Mouse (Mus musculus) liver, embryonic 16.5 days (tissue): Measurements from ENCODE around the gene Nt5m. TPM values are rescaled to one million over a fixed set of nuclear protein-coding genes. Genes with fewer than 3 reads are reported as not detected.

ENCODE experiments used
- ATAC-seq: fragments of 200-750 bp; cut with Nextera tagmentation; 2 replicates; pipeline ENCODE4 v1.8.0; 2017; ENCODE audit warnings: low read depth, mild to moderate bottlenecking, moderate number of reproducible peaks, moderate library complexity
- H3K27ac ChIP-seq: fragments of 300-500 bp; sonication (generic); 2 replicates; pipeline ENCODE4 v1.5.1; 2014; ENCODE audit warnings: mild to moderate bottlenecking, low read length
- H3K27me3 ChIP-seq: fragments of 300-500 bp; sonication (generic); 2 replicates; pipeline ENCODE4 v1.6.1; 2014; ENCODE audit warnings: low read depth, low read length, mixed read lengths; ENCODE audit not compliant: control insufficient read depth, insufficient read depth
- H3K36me3 ChIP-seq: fragments of 300-500 bp; sonication (generic); 2 replicates; pipeline ENCODE4 v1.6.1; 2014; ENCODE audit warnings: mild to moderate bottlenecking; ENCODE audit not compliant: control insufficient read depth, insufficient read depth
- H3K4me1 ChIP-seq: fragments of 300-500 bp; sonication (generic); 2 replicates; pipeline ENCODE4 v1.6.1; 2014; ENCODE audit warnings: low read depth, low read length, mixed read lengths; ENCODE audit not compliant: control insufficient read depth
- H3K4me2 ChIP-seq: fragments of 300-500 bp; sonication (generic); 2 replicates; pipeline ENCODE4 v1.6.1; 2014; ENCODE audit warnings: low read depth, low read length, mixed read lengths
- H3K4me3 ChIP-seq: fragments of 300-500 bp; sonication (generic); 2 replicates; pipeline ENCODE4 v1.5.1; 2014; ENCODE audit warnings: low read depth, mild to moderate bottlenecking, low read length
- H3K9ac ChIP-seq: fragments of 300-500 bp; sonication (generic); 2 replicates; pipeline ENCODE4 v1.6.1; 2014; ENCODE audit warnings: low read depth, low read length
- H3K9me3 ChIP-seq: fragments of 300-500 bp; sonication (generic); replicated peaks from 2 replicates; pipeline ENCODE4 v1.6.1; 2016; ENCODE audit warnings: low read length; ENCODE audit not compliant: control insufficient read depth
- WGBS: fragments of 180-500 bp; shearing (Covaris S2); extraction: QIAGEN DNeasy Blood & Tissue Kit; methylation state at CpG from one replicate; pipeline ENCODE4 v1.1.7; 2014; ENCODE audit not compliant: insufficient replicate concordance; 5-methylcytosine and 5-hydroxymethylcytosine counted together
- polyA plus RNA-seq: library from polyadenylated mRNA; unstranded; fragments of >200 nt; fragmentation: Nextera tagmentation; extraction: Ambion mirVana; gene quantifications from 2 replicates; pipeline ENCODE4 v1.2.1, GENCODE M21; 2015

Gene Nt5m
- polyA plus RNA-seq, result 12.8 and 15.2 TPM in 2 replicates

- 0% methylated on average over 24 of the region's 24 CpGs for WGBS
- Histone ChIP-seq H3K4me3 (peak within 1 kb of the TSS; percentile 98), H3K9me3 (no peaks in the 10 kb centered on the region), H3K9ac (peak within 1 kb of the TSS; percentile 93), H3K36me3 (peaks cover 9% of the 10 kb centered on the region), H3K27ac (peak within 1 kb of the TSS; percentile 95), H3K27me3 (no peaks in the 10 kb centered on the region), H3K4me2 (peak within 1 kb of the TSS; percentile 80), H3K4me1 (peaks cover 17% of the 10 kb centered on the region)
- peak; percentile 96 for ATAC-seq
Measured at GRCm38 (mm10) chr11:59839008-59839458, at the start of gene Nt5m. Gene Nt5m (plus strand): TSS chr11:59839447.

- H3K9ac ChIP-seq, result no peak overlapping the region
- H3K27ac ChIP-seq, result no peak overlapping the region
- no peak for ATAC-seq
- H3K27me3 ChIP-seq, result no peaks in the 10 kb centered on the region
- no peak overlapping the region for H3K4me2 ChIP-seq
- no peaks in the 10 kb centered on the region for H3K9me3 ChIP-seq
- 81% methylated on average over 6 of the region's 6 CpGs for WGBS
- H3K4me1 ChIP-seq, result no peaks in the 10 kb centered on the region
- peaks cover 22% of the 10 kb centered on the region for H3K36me3 ChIP-seq
- H3K4me3 ChIP-seq, result no peak overlapping the region
Measured at GRCm38 (mm10) chr11:59793390-59793789, 45.9 kb upstream of the Nt5m start.

GRCm38 (mm10) chr11:59800412-59800811 is 38.8 kb upstream of the Nt5m start:
- ATAC-seq, result no peak
- H3K4me3 ChIP-seq, result no peak overlapping the region

GRCm38 (mm10) chr11:59801881-59802280 is 37.4 kb upstream of the Nt5m start:
- Histone ChIP-seq H3K36me3 (peaks cover 56% of the 10 kb centered on the region), H3K9me3 (no peaks in the 10 kb centered on the region), H3K4me1 (no peaks in the 10 kb centered on the region), H3K4me3 (no peak overlapping the region), H3K27me3 (no peaks in the 10 kb centered on the region), H3K27ac (no peak overlapping the region), H3K9ac (no peak overlapping the region), H3K4me2 (no peak overlapping the region)
- WGBS, result 83% methylated on average over 8 of the region's 8 CpGs
- ATAC-seq, result no peak

More at GRCm38 (mm10) chr11:59800412-59800811, 38.8 kb upstream of the Nt5m start:
- Histone ChIP-seq H3K9me3 (no peaks in the 10 kb centered on the region), H3K27me3 (no peaks in the 10 kb centered on the region), H3K36me3 (peaks cover 55% of the 10 kb centered on the region), H3K9ac (no peak overlapping the region), H3K27ac (no peak overlapping the region), H3K4me2 (no peak overlapping the region), H3K4me1 (no peaks in the 10 kb centered on the region)
- WGBS, result 80% methylated on average over 10 of the region's 10 CpGs

- WGBS, result 81% methylated on average over 14 of the region's 14 CpGs
- H3K4me2 ChIP-seq, result no peak overlapping the region
- H3K9ac ChIP-seq, result no peak overlapping the region
- ATAC-seq, result no peak
- peaks cover 3% of the 10 kb centered on the region for H3K4me1 ChIP-seq
- no peaks in the 10 kb centered on the region for H3K27me3 ChIP-seq
- no peak overlapping the region for H3K4me3 ChIP-seq
- H3K9me3 ChIP-seq, result no peaks in the 10 kb centered on the region
- peaks cover 49% of the 10 kb centered on the region for H3K36me3 ChIP-seq
- H3K27ac ChIP-seq, result no peak overlapping the region
Measured at GRCm38 (mm10) chr11:59803516-59803915, 35.7 kb upstream of the Nt5m start.

DNA sequence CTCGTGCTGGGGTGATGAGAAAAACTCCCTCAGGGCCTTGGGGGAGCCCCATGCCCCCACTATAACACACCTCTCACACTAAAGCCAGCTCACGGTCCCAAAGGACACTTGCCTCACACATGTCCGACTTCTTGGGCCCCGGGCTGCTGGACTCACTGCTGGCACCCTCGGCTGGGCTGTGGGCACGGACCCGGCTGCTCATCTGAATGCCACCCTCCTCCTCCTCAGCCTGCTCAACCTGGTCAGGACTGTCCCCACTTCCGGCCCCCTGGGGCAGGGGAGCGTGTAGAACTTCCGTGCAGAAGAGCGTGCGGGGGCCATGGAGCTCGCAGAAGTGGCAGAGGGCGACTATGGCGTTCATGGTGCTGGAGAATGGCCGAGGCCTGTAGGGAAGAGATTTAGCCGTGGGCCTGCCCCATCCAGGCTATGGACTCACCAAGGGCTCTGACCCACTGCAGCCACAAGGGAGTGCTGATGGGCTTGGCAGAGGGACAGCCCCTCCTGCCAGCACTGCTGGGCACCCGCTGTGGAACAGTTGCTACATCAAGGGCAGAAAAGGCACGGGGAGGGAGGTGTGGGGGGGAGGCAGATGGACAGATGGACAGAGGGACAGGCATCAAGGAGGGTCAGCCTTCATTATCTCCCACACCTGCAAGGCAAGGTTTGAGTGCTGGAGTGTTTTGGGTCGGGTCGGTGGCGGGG is 34.7 kb upstream of the Nt5m start:
- H3K27ac ChIP-seq, result no peak overlapping the region
- H3K27me3 ChIP-seq, result no peaks in the 10 kb centered on the region
- H3K9ac ChIP-seq, result no peak overlapping the region
- H3K4me1 ChIP-seq, result peaks cover 10% of the 10 kb centered on the region
- WGBS, result 82% methylated on average over 22 of the region's 22 CpGs
- H3K4me2 ChIP-seq, result no peak overlapping the region
- H3K4me3 ChIP-seq, result no peak overlapping the region
- peaks cover 38% of the 10 kb centered on the region for H3K36me3 ChIP-seq
- no peak for ATAC-seq
- H3K9me3 ChIP-seq, result no peaks in the 10 kb centered on the region

DNA sequence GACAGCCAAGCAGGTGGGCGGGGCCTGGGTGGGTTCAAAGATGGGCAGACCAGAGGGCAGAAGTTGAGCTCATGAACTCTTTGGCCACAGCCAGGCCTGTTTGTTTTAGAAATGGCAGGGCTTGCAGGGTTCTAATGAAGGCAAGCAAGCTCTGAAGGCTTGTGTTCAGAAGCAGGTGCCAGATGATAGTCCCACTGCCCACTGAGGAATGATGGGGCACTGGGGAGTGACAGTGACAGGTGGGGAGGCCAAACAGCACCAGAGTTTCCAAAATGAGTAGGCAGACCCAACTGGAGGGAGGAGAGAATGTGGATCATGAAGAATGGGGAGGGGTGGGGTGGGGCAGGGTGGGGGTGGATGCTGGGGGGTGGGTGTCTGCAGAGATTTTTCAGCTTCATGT is 34.0 kb upstream of the Nt5m start:
- no peaks in the 10 kb centered on the region for H3K9me3 ChIP-seq
- H3K4me3 ChIP-seq, result no peak overlapping the region
- ATAC-seq, result no peak
- H3K4me1 ChIP-seq, result peaks cover 10% of the 10 kb centered on the region
- no peaks in the 10 kb centered on the region for H3K27me3 ChIP-seq
- peaks cover 32% of the 10 kb centered on the region for H3K36me3 ChIP-seq
- 78% methylated on average over 1 of the region's 1 CpGs for WGBS
- no peak overlapping the region for H3K4me2 ChIP-seq
- H3K9ac ChIP-seq, result no peak overlapping the region
- H3K27ac ChIP-seq, result no peak overlapping the region

DNA sequence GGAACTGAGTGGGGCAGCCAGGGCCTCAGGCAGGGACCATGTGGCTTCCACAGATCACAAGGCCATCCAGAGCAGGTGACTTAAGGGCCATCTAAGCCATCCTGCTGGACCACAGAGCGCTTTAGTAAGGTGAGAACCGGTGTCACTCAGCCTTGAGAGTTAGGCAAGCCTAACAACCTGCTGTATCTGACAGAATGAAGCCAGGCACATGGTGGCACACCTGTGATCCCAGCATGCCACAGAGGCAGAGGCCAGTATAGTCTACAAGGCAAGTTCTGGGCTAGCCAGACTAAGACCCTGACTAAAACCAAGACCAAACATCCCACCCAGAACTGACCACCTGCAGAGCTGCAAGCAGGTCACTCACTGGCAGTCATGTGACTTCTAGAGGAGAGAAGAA is 33.6 kb upstream of the Nt5m start:
- Histone ChIP-seq H3K4me2 (no peak overlapping the region), H3K9ac (no peak overlapping the region), H3K27ac (no peak overlapping the region), H3K9me3 (no peaks in the 10 kb centered on the region), H3K4me1 (peaks cover 10% of the 10 kb centered on the region), H3K36me3 (peaks cover 28% of the 10 kb centered on the region), H3K4me3 (no peak overlapping the region), H3K27me3 (no peaks in the 10 kb centered on the region)
- ATAC-seq, result no peak
- 87% methylated on average over 2 of the region's 2 CpGs for WGBS

GRCm38 (mm10) chr11:59808170-59808960 is 30.9 kb upstream of the Nt5m start:
- WGBS, result 63% methylated on average over 14 of the region's 14 CpGs
- H3K9ac ChIP-seq, result peak overlapping the region; percentile 88; the same call in 1 of the 2 replicates

More at GRCm38 (mm10) chr11:59808170-59808960, 30.9 kb upstream of the Nt5m start:
- H3K4me2 ChIP-seq, result peak overlapping the region; percentile 93
- no peaks in the 10 kb centered on the region for H3K9me3 ChIP-seq
- H3K27me3 ChIP-seq, result no peaks in the 10 kb centered on the region
- ATAC-seq, result no peak
- peaks cover 10% of the 10 kb centered on the region for H3K4me1 ChIP-seq
- H3K36me3 ChIP-seq, result peaks cover 8% of the 10 kb centered on the region
- peak overlapping the region; percentile 88 for H3K27ac ChIP-seq
- peak overlapping the region; percentile 72 for H3K4me3 ChIP-seq
